Mouse (Mus musculus): ENCODE measurements around the gene Zfp37.
"Not testable (repeated sequence)": the region's sequence is repeated elsewhere in the genome, so short reads cannot be mapped to it uniquely, and the experiment has no call there.

The Zfp37 gene

DNA sequence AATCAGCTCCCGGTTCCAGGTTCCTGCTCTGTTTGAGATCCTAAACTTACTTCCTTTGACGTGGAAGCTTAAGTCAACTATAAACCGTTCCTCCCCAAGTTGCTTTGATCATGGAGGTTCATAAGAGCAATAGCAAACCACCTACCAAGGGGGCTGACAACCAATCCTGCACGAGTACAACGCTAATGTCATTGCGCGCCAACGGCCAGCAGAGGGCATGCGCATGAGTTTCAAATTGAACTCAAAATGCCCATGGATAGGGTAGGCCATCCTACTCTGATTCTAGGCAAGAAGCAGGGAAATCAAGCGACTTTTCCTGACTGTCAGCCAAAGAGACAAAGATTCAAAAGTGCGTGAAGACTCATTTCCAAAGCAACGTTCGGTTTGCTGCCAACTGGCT lies at the start of gene Zfp37:
Gene Zfp37 (minus strand): TSS at position 279 of the 400 bp plus-strand sequence.
- no peak for DNase-seq (ENCODE audit: extremely low read depth, low read depth)

DNA sequence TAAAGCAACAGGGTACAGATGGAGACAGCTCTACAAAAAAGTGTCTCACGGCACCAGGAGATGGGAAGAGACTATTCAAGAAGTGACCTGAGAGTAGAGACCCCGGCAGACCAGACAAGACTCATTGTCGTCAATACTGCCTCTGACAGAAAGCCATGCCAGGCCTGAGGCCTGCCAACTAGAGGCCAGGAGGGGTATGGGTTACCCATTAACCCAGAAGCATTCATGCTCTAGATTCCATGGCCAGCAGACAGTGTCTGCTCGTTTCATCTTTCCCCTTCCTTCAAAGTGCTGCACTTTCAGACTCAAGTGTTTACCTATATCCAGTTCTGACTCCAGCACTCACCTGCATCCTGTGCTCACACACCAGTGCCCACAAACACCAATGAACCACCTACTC lies 47.2 kb upstream of the Zfp37 start:
- DNase-seq (ENCODE audit: extremely low read depth, low read depth) = no peak

DNA sequence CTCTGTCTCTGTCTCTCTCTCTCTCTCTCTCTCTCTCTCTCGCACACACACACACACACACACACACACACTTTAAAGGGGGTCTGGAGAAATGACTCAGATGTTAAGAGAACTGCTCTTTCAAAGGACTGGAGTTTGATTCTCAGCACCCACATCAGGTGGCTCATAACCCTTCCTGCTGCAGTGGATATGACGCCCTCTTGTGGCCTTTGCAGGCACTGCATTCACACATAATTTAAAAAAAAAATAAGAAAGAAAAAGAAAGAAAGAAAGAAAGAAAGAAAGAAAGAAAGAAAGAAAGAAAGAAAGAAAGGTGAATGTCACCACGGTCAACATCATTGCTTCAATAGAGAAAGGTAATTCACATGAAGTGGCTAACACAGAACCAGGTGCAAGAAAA lies 46.4 kb upstream of the Zfp37 start:
- DNase-seq (ENCODE audit: extremely low read depth, low read depth) = no peak

DNA sequence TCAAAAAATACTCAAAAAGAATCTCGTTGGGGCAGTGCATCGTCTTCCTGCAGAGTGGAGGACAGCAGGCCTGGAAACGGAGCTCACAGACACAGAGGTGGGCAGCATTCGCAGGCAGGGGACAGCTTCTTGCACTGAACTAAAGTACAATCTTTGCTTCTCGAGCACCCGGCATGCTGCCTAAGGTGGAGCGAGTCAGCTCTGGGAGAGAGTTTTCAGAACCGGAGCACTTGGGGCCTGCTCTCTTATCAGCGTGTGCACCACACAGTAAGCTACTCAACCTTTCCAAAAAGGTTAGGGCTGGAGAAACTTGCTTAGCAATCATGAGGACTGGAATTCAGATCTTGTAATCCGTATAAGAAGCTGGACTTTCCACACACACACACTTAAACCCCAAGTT lies 45.8 kb upstream of the Zfp37 start:
- DNase-seq (ENCODE audit: extremely low read depth, low read depth) = no peak

DNA sequence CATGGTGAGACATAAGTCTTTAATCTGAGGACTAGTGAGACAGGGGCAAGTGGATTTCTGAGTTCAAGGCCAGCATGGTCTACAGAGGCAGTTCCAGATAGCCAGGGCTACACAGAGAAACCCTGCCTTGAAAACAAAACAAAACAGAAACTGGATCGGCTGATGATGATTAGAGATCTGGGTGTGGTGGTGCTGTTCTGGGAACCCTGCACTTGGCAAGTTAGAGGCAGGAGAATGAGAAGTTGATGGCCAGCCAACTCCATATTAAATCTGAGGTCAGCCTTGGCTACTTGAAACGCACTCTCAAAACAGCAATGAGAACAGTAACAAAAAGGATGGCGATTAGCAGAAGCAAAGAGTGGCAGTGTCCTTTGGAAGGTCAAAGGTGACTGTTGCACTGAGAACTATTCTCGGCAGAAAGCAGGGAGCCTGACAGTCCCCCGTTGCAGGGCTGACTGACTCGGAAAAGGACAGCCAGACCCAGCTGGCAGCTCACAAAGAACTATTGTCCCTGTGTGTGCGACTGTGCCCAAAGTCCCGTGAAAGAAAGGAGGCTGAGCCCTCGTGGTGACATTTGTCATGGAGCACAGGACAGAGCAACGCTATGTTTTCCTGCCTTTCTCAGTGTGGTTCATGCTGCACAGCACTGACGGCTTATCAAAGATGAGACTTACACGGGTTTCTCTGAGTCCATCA lies 44.1 kb upstream of the Zfp37 start:
- DNase-seq (ENCODE audit: extremely low read depth, low read depth) = no peak

DNA sequence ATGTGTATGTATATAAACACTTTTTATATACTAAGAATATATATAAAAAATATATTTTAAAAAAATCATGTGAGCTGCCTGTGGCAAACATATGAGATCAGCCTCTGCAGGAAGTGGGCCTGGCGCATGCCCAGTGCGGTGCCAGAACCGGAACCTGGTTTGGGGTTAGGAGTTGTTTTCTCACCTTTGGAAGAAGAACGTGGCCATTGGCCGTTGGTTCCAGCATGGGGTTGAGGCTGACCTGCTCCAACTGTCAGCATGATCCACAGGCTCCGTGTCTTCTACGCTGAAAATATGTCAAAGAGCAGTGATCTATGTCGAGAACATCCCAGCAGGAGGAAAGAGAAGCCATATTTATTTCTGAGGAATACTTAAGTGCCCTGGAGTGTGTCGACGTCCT lies 43.1 kb upstream of the Zfp37 start:
- no peak for DNase-seq (ENCODE audit: extremely low read depth, low read depth)

DNA sequence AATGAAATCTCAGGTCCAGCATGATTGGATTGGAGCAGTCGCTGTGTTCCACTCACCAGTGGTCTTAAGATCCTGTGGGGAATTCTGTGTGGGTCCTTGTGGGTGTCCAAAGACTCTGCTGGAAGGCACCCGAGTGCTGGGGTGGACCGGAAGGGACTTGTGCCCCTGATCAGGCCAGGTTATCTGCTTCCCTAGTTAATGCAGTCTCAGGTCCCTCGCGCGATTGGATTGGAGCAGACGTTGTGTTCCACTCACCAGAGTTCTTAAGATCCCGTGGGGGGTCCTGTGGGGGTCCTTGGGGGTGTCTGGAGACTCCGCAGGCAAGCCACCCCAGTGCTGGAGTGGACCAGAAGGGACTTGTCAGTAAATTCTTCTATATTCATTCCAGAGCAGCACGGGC lies 41.8 kb upstream of the Zfp37 start:
- DNase-seq (ENCODE audit: extremely low read depth, low read depth) = no peak

DNA sequence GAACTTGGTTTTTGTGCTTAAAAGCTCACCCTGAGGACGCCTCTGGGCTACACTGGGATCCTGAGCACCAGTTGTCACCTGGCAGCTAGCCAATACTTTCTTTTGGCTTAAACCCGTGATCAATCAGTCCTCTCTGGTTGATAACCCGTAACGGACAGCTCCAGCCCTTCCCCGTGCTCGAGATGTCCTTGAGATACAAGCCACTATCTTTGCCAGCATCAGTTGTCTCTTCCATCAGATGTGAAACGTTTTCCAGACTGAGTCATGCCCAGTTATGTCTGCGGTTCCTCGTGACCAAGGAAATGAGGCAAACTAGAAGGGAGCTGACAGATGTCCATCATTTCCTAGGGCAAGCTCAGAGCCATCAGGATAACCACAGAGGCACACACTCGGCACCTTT lies 36.3 kb upstream of the Zfp37 start:
- no peak for DNase-seq (ENCODE audit: extremely low read depth, low read depth)

DNA sequence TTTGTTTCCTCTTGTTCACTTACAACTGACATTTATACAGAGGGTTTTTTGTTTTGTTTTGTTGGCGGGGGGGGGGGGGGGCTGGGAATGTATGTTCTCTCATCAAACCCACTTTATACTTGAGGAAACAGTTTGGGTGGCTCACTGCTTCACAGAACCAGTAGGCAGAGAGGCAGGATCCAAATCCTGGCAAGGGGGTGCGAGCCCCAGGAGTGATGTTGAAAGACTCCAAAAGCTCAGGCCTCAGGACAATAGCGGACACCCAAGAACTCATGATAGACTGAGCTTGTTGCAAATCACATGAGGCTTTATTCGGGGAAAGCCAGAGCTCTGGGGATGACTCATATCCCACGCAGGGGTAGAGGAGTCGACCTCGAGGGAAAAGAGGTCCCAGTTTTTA lies 35.2 kb upstream of the Zfp37 start:
- not testable (repeated sequence) for DNase-seq (ENCODE audit: extremely low read depth, low read depth)

DNA sequence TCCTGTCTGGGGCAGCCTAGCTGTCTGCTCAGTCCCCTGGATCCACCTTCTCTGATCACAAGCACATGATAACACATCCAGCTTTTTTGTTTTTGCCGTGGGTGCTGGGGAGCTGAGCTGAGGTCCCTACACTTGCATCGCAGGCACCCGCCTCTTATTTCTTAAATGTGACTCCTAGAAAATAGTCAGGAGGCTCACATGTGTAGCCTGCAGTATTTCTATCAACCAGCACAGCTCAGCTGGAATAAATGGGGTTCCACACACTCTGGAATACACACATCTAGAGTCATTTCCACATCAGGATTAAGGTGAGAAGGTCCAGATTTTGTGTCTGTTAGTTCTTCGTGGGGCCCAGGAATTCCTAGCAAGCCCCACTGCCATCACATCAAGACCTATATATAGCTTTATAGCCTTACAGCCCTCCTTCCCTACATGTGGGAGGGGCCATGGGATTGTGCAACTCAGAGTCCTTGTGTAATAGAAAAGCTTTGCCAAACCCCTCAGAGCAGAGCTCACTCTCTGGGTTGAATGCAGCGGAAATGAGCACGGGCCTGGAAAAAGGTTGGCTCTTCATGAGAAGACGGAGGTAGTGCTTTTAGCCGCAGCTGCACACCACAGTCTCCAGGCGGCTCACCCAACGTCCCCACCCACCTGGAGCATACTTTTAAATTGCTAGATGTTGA lies 34.4 kb upstream of the Zfp37 start:
- no peak for DNase-seq (ENCODE audit: extremely low read depth, low read depth)

DNA sequence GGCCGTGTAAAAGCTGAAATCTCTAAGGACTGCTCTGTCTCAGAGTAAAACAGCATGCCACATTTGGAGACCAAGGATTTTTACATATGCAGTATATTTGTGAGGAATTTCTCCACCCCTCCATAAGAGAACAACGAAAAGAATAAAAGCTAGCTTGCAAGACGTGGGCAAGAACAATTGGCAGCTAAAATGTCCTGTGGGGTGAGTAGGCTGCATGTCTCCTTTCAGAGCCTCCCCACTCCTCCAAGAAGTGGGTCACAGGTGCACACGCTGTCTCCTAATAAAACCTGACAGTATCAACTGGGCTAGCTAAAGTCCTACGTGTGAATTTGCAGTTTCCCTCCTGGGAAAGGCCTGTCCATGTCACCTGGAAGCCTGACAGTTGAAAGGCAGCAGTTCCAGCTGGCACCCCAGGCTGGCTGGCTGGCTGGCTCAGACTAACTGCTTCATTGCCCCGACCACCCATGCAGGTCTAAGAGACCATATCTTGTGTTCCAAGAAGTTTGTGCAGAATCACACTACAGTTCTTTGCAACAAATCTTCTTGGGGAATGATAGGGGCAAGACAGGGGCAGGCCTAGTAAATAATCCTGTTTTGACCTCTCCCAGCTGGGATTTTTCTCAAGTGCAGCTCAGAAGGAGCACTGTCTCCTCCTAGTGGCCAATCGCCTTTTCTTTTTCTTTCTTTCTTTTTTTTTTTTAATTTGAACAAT lies 32.4 kb upstream of the Zfp37 start:
- DNase-seq (ENCODE audit: extremely low read depth, low read depth) = no peak

DNA sequence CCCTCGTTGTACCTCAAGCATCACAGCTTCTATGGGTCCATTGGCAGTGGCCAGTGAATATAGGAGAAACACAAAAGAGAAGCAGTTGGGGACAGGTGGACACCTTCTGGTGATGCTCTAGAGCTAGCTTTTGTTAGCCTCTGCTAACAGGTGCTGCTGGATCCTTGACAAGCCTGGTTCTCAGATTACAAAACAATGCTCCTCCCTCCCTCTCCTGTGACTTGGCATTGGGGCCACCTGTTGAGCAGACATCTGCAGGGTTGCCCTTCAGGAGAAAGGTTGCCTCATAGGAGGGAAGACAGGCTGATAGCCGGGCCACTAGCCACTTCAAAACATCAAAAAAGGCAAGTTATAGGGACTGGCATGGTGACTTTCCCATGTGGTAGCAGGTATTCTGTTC lies 31.4 kb upstream of the Zfp37 start, which contains the start of gene Slc31a2:
Gene Slc31a2 (plus strand): TSS at position 287 of the 400 bp plus-strand sequence.
- no peak for DNase-seq (ENCODE audit: extremely low read depth, low read depth)

DNA sequence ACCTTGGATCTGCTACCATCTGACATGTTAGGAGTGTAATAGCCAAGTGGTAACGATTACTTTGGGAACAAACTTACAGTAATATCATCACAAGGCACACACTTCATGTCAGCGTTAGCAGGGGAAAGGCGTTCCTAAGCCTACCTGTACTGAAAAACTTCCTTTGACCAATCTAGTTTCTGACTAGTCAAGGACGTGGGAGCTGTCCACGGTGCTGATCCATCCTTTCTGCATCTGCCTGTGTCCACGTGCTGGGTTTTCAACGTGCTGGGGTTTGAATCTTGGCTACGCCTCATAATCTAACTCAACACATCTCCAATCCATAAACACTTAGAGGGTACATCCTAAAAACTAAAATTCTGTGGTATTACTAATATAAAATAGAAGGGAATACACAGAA lies 26.1 kb upstream of the Zfp37 start:
- DNase-seq (ENCODE audit: extremely low read depth, low read depth) = no peak

DNA sequence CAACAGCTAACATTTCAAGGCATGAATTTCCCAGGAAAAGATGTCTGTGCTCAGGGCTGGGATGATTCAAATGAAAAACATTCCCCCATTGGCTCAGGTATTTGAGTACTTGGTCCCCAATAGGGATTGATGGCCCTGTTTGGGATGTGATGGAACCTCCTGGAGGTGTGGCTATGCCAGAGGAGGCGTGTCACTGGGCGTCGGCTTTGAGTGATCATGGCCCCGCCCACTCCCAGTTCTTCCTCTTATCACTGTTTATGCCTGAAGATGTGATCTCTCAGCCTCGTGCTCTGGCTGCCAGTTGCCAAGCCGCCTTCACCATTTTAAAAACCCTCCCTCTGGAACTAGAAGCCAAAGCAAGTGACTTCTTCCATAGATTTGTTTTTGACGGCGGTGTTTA lies 23.7 kb upstream of the Zfp37 start:
- no peak for DNase-seq (ENCODE audit: extremely low read depth, low read depth)

DNA sequence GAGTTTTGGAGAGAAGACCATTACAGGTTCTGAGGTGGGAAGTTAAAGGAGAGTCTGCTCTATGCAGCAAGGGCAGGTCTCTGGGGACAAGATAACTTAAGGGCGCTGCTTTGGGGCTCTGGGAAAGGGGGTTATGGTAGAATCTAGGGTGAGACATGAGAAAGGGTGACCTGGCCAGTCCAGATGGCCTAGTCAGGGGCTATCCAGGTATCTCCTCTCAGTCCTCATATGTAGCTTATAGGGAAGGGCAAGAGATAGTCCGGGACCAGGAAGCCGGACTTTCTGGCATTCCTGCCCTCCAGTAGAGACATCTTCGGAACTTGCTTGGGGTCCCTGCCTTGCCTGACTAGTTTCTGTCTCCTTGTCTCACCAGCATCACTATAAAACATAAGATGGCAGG lies 20.9 kb upstream of the Zfp37 start:
- DNase-seq (ENCODE audit: extremely low read depth, low read depth) = no peak

DNA sequence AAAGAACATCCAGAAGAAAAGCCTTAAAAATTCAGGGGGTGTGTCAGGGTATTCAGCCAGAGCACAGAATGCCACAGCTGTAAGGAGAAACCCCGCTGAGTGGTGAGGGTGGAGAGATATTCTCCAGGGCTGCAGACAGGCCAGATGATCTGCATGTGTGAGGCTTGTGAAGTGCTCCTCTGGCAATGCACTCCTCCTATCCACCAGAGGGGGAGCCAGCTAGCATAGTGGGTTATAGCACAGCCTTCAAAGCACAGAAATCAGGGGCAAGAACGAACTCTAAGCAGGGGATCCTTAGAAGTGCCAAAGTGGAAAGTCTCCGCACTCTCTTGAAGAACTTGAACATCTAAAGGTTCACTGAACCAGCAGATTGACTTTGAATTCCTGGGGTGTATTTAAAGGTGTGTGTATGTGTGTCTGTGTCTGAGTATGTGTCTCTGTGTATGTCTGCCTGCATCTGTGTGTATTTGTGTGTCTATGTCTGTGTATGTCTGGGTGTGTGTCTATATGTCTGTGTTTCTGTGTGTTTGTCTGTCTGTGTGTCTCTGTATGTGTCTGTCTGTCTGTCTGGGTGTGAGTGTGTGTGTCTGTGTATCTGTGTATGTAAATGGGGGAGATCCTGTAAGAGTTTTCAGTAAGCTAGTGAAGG lies 20.2 kb upstream of the Zfp37 start:
- DNase-seq (ENCODE audit: extremely low read depth, low read depth) = no peak

DNA sequence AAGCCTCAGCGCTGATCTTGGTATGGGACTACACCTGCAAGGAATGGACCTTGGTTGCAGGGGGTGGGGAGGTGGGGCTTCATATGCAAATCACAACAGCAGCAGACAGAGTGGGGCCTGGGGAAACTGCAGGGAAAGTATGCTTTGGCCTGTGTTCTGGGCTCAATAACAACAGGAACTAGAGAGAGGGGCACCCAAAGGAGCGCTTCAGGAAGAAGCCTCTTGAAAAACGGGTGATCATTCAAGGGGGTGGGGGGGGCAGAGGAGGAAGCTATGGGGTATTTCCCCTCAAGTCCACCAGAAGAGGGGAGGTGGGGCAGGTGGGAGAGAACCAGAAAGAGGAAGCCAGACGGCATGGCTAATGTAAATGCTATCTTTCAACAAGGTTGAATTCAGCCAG lies 17.5 kb upstream of the Zfp37 start:
- DNase-seq (ENCODE audit: extremely low read depth, low read depth) = no peak

DNA sequence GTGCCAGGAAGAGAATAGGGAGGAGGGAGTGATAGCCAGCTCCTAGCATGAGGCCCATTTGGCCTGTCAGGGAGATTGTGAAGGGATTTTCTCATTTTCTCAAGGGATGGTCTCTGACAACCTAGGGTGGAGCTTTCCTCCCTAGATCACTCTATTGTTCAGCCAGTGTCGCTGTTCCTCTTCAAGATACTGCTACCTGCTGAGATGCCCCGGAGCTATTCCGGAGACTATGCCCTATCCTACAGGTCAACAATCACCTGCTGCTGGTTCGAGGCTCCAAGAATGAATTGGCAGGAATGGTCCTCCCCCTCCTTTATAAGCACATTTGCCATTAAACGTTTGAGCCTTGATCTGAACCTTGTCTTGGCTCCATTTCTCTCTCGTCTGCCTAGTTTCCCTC lies 9.7 kb upstream of the Zfp37 start:
- DNase-seq (ENCODE audit: extremely low read depth, low read depth) = no peak

DNA sequence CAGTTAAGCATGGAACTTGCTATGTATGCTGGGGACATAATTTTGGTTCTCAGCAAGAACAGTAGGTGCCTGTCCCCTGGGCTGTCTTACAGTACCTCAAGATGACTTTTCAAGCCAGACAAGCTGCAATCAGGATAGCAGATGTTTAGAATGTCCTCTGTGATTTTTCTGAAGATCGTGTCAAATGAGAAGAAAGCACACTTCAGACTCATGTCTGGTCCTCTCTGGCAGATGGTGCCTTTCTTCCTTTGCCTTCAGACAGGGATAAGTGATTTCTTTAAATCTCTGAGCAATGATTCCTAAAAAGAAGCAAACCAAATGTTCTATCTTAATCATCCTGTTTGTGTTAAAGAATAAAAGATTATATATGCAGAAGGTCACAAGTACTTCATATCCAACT lies 694 bp downstream of the Zfp37 start:
- no peak for DNase-seq (ENCODE audit: extremely low read depth, low read depth)

DNA sequence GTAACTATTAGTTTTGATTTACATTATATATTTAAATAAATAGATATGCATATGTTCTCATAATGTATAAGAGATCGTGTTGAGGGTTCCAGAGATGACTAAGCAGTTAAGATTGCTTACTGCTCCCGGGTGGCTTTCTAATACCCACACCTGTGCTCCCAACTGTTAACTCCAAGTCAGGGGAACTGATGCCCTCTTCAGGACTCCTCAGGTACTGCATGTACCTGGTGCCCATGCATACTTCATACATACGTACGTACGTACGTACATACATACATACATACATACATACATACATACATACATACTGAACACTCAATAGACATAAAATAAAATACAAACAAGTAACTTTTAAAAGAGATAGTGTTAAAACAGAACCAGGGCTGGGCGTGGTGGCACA lies 1.4 kb downstream of the Zfp37 start:
- no peak for DNase-seq (ENCODE audit: extremely low read depth, low read depth)

DNA sequence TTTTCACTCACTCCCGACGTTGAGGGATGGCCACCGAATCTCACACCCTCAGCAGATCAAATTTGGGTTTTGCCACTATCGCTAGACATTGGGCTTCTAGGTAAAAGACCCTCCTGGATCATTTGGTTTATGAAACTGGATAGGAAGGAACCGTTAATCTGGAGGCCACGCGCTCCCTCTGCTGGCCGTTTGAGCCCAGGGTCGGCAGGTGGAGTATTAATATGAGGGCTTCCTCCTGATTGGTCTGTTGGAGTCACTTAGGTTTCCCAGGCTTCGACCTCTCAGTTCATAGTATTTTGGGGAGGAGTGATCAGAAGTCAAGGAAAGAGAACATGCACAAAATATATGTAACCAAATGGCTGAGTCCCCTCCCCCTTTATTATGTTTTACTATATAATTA lies 2.5 kb downstream of the Zfp37 start:
- DNase-seq (ENCODE audit: extremely low read depth, low read depth) = no peak

DNA sequence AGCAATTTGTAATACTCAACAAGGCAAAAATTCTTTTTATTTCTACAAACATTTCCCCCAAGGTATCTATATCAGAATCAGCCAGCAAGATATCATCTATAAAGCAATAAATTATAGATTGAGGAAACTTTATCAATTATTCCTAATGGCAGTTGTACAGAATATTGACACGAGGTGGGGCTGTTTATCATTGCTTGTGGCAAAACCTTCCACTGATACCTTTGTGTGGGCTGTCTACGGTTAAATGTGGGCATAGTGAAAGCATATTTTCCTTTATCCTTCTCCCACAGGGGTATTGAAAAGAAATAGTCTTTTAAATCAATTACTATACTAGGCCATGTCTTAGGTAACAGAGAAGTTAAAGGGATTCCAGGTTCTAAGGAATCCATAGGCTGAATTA lies 17.4 kb downstream of the Zfp37 start:
- no peak for DNase-seq (ENCODE audit: extremely low read depth, low read depth)

Data from MEL-GATA-1-ER (cell line).